Mouse (Mus musculus): ENCODE results near the gene Relt. TPM values are rescaled to one million over a fixed set of nuclear protein-coding genes. Genes with fewer than 3 reads are reported as not detected.

The Relt gene
- polyA plus RNA-seq, 1 experiment from 2014 or later = 2.2 TPM

- Histone ChIP-seq H3K36me3 (replicated peaks) (peaks cover 1% of the 10 kb centered on the region; the same call in 1 of the 2 replicates), H3K27me3 (no peaks in the 10 kb centered on the region), H3K9me3 (no peaks in the 10 kb centered on the region), H3K4me1 (peaks cover 28% of the 10 kb centered on the region), H3K4me3 (replicated peaks) (peak overlapping the region; percentile 62), H3K9ac (peak overlapping the region; percentile 79), H3K27ac (no peak overlapping the region), H3K4me2 (peak overlapping the region; percentile 93)
- WGBS = 4% methylated on average over 12 of the region's 12 CpGs
- ATAC-seq (ENCODE audit: low FRiP score) = no peak
Observed at GRCm38 (mm10) chr7:100894833-100895226, 31.6 kb upstream of the Relt start.

GRCm38 (mm10) chr7:100894057-100894832 is 31.0 kb upstream of the Relt start:
- H3K9ac ChIP-seq = peak overlapping the region; percentile 79
- WGBS = 2% methylated on average over 53 of the region's 53 CpGs
- no peaks in the 10 kb centered on the region for H3K9me3 ChIP-seq

DNA sequence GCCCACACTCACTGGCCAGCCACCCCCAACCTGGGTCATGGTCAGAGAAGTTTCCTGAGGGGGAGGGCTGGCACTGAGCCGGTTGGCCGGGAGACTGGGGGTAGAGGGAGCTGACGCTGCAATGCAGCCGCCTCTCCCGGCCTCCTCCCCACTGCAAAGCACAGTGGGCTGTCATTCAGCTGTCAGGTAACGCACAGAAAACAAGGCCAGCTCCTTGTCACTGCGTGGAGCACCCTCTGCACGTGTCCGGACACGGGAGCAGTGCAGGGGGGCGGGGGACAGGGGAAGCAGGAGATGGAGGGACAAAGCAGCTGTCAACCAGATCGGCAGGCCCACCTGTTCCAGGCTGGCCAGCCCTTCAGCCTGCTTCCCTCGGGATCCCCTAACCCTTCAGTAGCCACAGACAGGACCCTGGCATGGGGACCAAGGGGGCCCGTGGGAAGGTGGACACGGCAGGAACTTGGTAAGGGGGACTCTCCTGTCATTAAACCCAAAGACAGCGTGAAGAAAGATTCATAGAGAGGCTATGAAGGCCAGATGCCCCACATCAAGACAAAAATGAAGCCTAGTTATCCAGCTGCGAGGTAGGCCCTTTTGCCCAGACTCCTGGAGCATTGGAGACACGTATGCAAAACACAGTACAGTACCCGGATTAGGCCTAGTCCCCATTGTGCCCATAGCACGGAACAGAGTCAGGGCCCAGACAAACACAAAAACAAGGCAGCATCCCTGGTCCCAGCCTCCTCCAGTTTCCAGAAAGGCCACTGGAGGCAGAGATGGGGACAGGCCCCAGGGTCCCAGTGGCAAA is 30.2 kb upstream of the Relt start:
- ATAC-seq (ENCODE audit: low FRiP score) = 0 out of 2 replicates have a peak, but pooled peaks have one; percentile 19
- Histone ChIP-seq H3K4me2 (peak overlapping the region; percentile 93), H3K27ac (peak overlapping the region; percentile 62; the same call in 1 of the 2 replicates), H3K9ac (peak overlapping the region; percentile 79), H3K27me3 (no peaks in the 10 kb centered on the region), H3K36me3 (replicated peaks) (peaks cover 13% of the 10 kb centered on the region), H3K9me3 (no peaks in the 10 kb centered on the region), H3K4me3 (replicated peaks) (peak overlapping the region; percentile 62), H3K4me1 (peaks cover 28% of the 10 kb centered on the region)
- 37% methylated on average over 20 of the region's 20 CpGs for WGBS

More at GRCm38 (mm10) chr7:100894057-100894832, 31.0 kb upstream of the Relt start:
- peak overlapping the region; percentile 62 for H3K4me3 ChIP-seq (replicated peaks)
- peak; percentile 85 for ATAC-seq (ENCODE audit: low FRiP score)
- H3K27me3 ChIP-seq = no peaks in the 10 kb centered on the region
- H3K27ac ChIP-seq = peak overlapping the region; percentile 62; the same call in 1 of the 2 replicates
- H3K4me2 ChIP-seq = peak overlapping the region; percentile 93
- peaks cover 28% of the 10 kb centered on the region for H3K4me1 ChIP-seq
- H3K36me3 ChIP-seq (replicated peaks) = peaks cover 7% of the 10 kb centered on the region

DNA sequence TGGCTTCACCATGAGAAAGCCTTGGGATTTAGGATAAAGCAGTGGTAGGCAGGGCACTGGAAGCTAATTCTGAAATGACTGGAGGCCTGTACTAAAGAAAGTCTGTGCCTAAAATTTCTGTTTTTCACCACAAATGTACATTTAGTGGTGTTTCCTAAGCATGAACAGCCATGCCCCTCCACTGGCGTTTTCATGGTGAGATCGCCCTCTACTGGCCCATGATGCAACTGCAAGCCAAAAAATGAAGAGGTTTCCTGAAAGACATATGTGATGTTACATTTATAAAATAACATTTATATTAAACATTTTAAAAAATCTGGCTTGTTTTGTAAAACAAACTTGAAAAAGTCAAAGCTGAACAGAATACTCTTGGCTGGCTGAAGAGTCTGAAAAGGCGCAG is 23.3 kb upstream of the Relt start:
- Histone ChIP-seq H3K36me3 (replicated peaks) (peaks cover 50% of the 10 kb centered on the region), H3K4me2 (no peak overlapping the region), H3K9ac (no peak overlapping the region), H3K9me3 (no peaks in the 10 kb centered on the region), H3K4me1 (no peaks in the 10 kb centered on the region), H3K27me3 (no peaks in the 10 kb centered on the region), H3K4me3 (replicated peaks) (no peak overlapping the region), H3K27ac (no peak overlapping the region)
- WGBS = 29% methylated on average over 3 of the region's 3 CpGs
- no peak for ATAC-seq (ENCODE audit: low FRiP score)

DNA sequence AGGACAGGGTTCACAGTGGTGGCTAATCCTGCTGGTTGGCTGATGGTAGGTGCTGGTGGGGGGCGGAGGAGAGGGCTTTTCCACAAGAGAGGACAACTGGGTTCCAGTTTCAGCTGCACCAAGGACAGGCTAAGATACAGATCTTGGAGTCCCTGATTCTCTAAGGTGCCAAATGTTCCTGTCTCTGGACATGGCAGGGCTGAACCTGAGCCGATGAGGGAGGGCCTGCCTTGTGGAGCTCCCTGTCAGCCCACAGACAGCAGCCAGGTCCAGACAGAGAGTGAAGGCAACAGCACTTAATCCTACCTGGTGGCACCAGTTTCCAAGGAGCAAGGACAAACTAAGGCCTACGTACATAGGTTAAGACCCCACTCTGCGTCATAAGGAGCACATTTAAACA is 21.2 kb upstream of the Relt start:
- no peak overlapping the region for H3K4me2 ChIP-seq
- H3K27ac ChIP-seq = no peak overlapping the region
- peaks cover 65% of the 10 kb centered on the region for H3K36me3 ChIP-seq (replicated peaks)
- ATAC-seq (ENCODE audit: low FRiP score) = no peak
- H3K9me3 ChIP-seq = no peaks in the 10 kb centered on the region
- no peak overlapping the region for H3K9ac ChIP-seq
- no peaks in the 10 kb centered on the region for H3K27me3 ChIP-seq
- H3K4me1 ChIP-seq = peaks cover 6% of the 10 kb centered on the region
- H3K4me3 ChIP-seq (replicated peaks) = no peak overlapping the region
- 96% methylated on average over 4 of the region's 4 CpGs for WGBS

- ATAC-seq (ENCODE audit: low FRiP score) = no peak
- Histone ChIP-seq H3K9ac (no peak overlapping the region), H3K36me3 (replicated peaks) (peaks cover 82% of the 10 kb centered on the region), H3K4me2 (no peak overlapping the region), H3K4me3 (replicated peaks) (no peak overlapping the region), H3K9me3 (no peaks in the 10 kb centered on the region), H3K27ac (no peak overlapping the region), H3K4me1 (peaks cover 7% of the 10 kb centered on the region), H3K27me3 (no peaks in the 10 kb centered on the region)
- 93% methylated on average over 4 of the region's 4 CpGs for WGBS
Observed at GRCm38 (mm10) chr7:100881950-100882349, 18.7 kb upstream of the Relt start.

- Histone ChIP-seq H3K36me3 (replicated peaks) (peaks cover 86% of the 10 kb centered on the region), H3K4me2 (no peak overlapping the region), H3K9ac (no peak overlapping the region), H3K27me3 (no peaks in the 10 kb centered on the region), H3K9me3 (no peaks in the 10 kb centered on the region), H3K27ac (no peak overlapping the region), H3K4me3 (replicated peaks) (no peak overlapping the region), H3K4me1 (peaks cover 7% of the 10 kb centered on the region)
- 90% methylated on average over 9 of the region's 9 CpGs for WGBS
- ATAC-seq (ENCODE audit: low FRiP score) = no peak
Observed at GRCm38 (mm10) chr7:100881531-100881930, 18.3 kb upstream of the Relt start.

- no peak overlapping the region for H3K4me3 ChIP-seq (replicated peaks)
- H3K36me3 ChIP-seq (replicated peaks) = peaks cover 87% of the 10 kb centered on the region
Observed at GRCm38 (mm10) chr7:100879595-100879994, 16.3 kb upstream of the Relt start.

DNA sequence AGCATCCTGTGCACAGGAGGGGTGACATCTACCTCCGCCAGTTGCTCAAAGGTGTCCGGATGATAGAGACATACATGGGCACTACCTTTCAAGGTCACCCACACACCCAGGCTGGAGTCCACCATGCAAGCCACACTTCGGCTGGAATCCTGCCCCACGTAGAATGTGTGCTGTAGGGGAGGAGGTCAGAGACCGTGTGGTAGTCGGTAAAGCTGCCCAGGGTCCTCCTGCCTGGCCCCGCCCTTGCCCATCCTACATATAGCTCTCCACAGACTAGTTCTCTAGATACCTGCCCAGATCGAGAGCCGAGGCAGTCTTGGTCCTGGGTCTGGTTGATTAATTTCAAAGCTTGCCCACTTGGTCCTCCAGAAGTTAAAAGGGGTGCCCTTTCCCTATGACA is 13.5 kb upstream of the Relt start:
- no peak for ATAC-seq (ENCODE audit: low FRiP score)
- H3K4me2 ChIP-seq = no peak overlapping the region
- no peak overlapping the region for H3K4me3 ChIP-seq (replicated peaks)
- peaks cover 89% of the 10 kb centered on the region for H3K36me3 ChIP-seq (replicated peaks)
- no peaks in the 10 kb centered on the region for H3K9me3 ChIP-seq
- no peak overlapping the region for H3K27ac ChIP-seq
- H3K27me3 ChIP-seq = no peaks in the 10 kb centered on the region
- H3K4me1 ChIP-seq = peaks cover 7% of the 10 kb centered on the region
- H3K9ac ChIP-seq = no peak overlapping the region
- 96% methylated on average over 9 of the region's 9 CpGs for WGBS

More at GRCm38 (mm10) chr7:100879595-100879994, 16.3 kb upstream of the Relt start:
- no peaks in the 10 kb centered on the region for H3K9me3 ChIP-seq
- H3K9ac ChIP-seq = no peak overlapping the region
- H3K4me1 ChIP-seq = peaks cover 7% of the 10 kb centered on the region
- no peaks in the 10 kb centered on the region for H3K27me3 ChIP-seq
- peak overlapping the region; percentile 19 for H3K4me2 ChIP-seq
- peak; percentile 52; the same call in 1 of the 2 replicates for ATAC-seq (ENCODE audit: low FRiP score)
- WGBS = 18% methylated on average over 20 of the region's 20 CpGs
- no peak overlapping the region for H3K27ac ChIP-seq

- no peak overlapping the region for H3K4me3 ChIP-seq (replicated peaks)
- H3K27ac ChIP-seq = 0 out of 2 replicates have a peak overlapping the region, but pooled peaks have one; percentile 36
- peaks cover 7% of the 10 kb centered on the region for H3K4me1 ChIP-seq
- H3K9ac ChIP-seq = no peak overlapping the region
- ATAC-seq (ENCODE audit: low FRiP score) = no peak
- WGBS = 94% methylated on average over 13 of the region's 13 CpGs
- H3K4me2 ChIP-seq = no peak overlapping the region
- H3K36me3 ChIP-seq (replicated peaks) = peaks cover 90% of the 10 kb centered on the region
- no peaks in the 10 kb centered on the region for H3K27me3 ChIP-seq
- H3K9me3 ChIP-seq = no peaks in the 10 kb centered on the region
Observed at GRCm38 (mm10) chr7:100876293-100876692, 13.0 kb upstream of the Relt start.

DNA sequence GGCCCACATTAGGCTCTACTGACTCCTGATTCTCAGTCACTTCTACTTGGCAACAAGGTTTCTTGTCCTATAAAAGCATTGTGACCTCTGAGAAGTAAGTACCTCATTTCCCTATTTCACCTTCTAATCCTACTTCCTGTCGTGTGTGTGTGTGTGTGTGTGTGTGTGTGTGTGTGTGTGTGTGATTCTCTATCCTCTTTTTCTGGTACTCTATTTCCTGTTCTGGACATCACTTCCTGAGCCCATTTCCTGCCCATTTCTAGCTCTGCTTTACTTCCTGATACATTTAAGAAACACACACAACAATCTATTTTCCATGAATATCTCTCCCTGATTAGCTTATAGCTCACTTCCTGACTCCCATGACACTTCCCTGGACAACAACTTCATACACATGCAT is 12.6 kb upstream of the Relt start:
- H3K36me3 ChIP-seq (replicated peaks) = peaks cover 85% of the 10 kb centered on the region

DNA sequence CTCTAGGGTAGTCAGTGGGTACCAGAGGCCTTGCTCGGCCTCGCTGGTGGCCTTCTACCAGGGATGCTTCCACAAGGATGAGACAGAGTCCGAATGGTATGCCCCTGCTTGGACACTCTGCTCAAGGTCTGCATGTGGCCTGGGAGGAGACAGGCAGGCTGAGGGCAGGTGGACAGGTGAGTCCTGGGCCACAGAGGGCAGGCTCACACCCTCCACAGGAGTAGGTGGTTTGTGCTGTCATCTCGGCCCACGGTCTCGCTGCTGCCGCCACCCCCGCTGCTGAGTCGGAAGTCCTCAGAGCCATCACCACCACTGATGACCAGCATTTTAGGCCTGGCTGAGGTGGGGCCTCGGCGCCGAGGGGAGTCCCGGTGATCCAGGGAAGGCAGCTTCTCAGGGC is 10.0 kb upstream of the Relt start:
- Histone ChIP-seq H3K27ac (no peak overlapping the region), H3K9ac (no peak overlapping the region), H3K4me2 (no peak overlapping the region), H3K27me3 (no peaks in the 10 kb centered on the region), H3K4me3 (replicated peaks) (no peak overlapping the region), H3K36me3 (replicated peaks) (peaks cover 59% of the 10 kb centered on the region), H3K4me1 (no peaks in the 10 kb centered on the region), H3K9me3 (no peaks in the 10 kb centered on the region)
- ATAC-seq (ENCODE audit: low FRiP score) = no peak
- 97% methylated on average over 13 of the region's 13 CpGs for WGBS

More for the DNA sequence above, 12.6 kb upstream of the Relt start:
- Histone ChIP-seq H3K27ac (0 out of 2 replicates have a peak overlapping the region, but pooled peaks have one; percentile 36), H3K4me2 (no peak overlapping the region), H3K4me3 (replicated peaks) (no peak overlapping the region), H3K9me3 (no peaks in the 10 kb centered on the region), H3K9ac (no peak overlapping the region), H3K4me1 (peaks cover 7% of the 10 kb centered on the region), H3K27me3 (no peaks in the 10 kb centered on the region)
- 60% methylated on average over 1 of the region's 1 CpGs for WGBS
- no peak for ATAC-seq (ENCODE audit: low FRiP score)
